Mouse (Mus musculus): Measurements from ENCODE around the gene Ddx23. TPM values are rescaled to one million over a fixed set of nuclear protein-coding genes. Genes with fewer than 3 reads are reported as not detected.

Ddx23 gene
- total RNA-seq, 2 experiments from 2014 or later, result 75.8 to 79.9 TPM

GRCm38 (mm10) chr15:98609331-98610130, 53.2 kb downstream of the Ddx23 start, which contains the start of gene Adcy6:
TSS of gene Adcy6 (minus strand) at chr15:98610076.
- peak; percentile 62 to 64 for DNase-seq (ENCODE audit: extremely low spot score in 1 of 2, low spot score in 1 of 2)

DNA sequence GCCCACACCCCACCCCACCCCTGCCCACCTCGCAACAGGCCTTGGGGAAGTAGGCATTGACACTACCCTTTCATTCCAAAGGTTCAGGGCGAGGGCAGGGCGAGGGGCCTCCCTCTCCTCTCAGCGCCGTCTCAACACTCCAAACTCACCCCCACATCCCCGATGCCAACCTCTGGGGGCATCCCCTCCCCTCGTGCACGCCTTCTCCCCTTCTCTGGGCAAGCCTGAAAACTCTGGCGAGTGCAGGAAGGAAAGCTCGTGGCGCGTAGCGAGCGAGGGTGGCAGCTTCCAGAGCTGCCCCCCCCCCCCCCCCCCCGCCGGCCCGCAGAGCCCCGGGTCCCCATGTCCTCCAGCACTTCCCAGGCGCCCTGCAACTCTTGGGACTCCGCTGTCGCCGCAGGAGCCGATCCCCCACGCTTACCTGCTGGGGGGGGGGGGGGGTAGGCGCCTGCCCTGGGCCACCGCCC, 53.9 kb downstream of the Ddx23 start:
- DNase-seq (ENCODE audit: extremely low spot score in 1 of 2, low spot score in 1 of 2), result no peak

- no peak for DNase-seq (ENCODE audit: extremely low spot score in 1 of 2, low spot score in 1 of 2)
These were observed 54.5 kb downstream of the Ddx23 start for GRCm38 (mm10) chr15:98608058-98608783.

DNA sequence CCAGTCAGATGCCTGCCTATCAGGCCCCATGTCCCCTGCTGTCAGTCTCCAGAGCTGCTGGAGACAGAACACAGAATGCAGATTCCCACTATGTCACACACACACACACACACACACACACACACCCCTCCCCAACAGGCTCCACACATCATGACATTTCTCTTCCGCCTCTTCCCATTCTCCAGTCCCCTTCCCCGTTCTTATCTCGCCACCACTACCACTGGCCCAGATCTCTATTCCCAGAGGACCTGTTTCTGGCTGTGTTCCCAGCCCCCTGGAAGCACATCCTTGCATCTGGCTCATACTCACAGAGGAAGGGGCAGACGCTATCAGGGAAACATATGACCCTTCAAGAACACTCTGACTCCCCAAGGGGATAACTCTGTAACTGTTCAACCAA, 55.1 kb downstream of the Ddx23 start:
- DNase-seq (ENCODE audit: extremely low spot score in 1 of 2, low spot score in 1 of 2), result no peak

GRCm38 (mm10) chr15:98606739-98607138, 56.0 kb downstream of the Ddx23 start:
- DNase-seq (ENCODE audit: extremely low spot score in 1 of 2, low spot score in 1 of 2), result no peak

DNA sequence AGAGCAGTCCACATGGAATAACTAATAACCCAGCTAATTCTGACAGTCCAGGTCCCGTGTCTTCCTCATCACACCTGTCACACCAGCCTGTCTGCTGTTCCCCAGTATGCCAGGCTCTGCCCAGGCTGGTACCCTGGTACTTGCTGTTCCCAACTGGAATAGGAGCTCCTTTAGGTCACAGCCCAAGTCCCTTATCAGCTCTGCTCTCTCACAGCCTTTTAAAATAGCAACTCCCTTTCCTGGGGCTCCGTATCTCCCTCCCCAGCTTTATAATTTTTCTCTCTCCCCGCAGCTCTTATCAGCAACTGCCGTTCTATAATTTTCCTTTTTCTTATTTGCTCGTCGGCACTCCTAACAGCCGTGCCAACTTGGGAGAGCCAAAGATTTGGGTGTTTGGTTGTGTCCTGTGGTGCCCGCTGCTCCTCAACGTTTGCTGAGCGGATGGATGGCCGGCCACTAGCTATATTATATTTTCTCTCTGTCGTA, 56.6 kb downstream of the Ddx23 start:
- no peak for DNase-seq (ENCODE audit: extremely low spot score in 1 of 2, low spot score in 1 of 2)

DNA sequence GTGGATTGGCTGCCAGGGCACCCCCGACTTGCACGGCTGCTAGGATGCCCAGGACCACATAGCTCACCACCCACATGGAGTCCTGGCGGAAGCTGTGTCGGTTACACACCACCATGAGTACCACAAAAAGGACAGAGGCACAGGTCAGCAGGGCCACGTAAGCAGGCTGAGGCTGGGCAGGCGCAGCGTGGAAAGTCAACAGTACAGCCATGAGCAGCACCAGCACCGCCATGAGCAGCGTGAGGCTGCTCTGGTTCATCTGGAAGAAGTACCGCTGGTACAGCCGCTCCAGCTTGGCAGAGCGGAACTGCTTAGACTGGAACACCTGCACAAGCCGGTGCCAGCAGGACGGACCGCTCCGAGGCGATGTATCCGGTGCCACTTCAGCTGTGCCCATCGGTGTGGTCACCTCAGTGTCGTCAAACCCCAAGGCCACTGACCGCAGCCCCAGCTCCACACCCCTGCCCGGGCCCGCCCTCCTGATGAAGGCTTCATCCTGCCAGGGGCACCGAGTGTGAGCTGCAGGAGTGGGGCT, 58.6 kb downstream of the Ddx23 start:
- DNase-seq (ENCODE audit: extremely low spot score in 1 of 2, low spot score in 1 of 2), result no peak

- DNase-seq (ENCODE audit: extremely low spot score in 1 of 2, low spot score in 1 of 2), result no peak
These were observed 59.7 kb downstream of the Ddx23 start for GRCm38 (mm10) chr15:98602921-98603458.

DNA sequence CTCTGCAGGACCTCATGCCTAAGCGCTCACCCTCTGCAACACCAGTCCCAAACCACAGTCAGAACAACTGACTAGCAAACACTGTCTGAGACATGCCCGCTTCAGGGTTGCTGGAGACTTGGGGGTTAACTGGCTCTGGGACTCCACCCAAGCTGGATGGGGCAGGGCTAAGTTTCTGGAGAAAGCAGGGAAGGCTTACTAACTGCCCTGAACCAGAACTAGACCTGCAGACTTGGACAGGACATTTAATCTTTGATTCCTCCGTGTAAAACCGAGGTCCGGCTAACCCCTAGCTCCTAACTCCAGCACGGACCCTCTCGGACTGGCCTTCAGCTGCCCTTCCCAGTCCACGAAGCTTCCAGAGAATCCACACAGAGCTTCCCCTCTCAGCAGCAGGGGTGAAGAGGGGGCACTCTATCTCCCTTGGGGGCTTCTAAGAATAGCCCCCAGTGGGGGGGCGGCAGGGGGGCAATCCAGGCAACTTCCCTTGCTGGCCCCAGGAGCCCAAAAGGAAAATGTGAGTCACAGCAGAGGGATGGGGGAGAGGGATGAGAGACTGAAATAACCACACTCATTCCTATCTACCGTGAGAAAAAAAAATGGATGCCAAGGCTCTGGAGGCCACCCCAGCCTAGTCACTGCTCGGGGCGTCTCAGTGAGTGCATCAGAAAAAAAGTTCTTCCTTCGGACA, 60.4 kb downstream of the Ddx23 start:
- DNase-seq (ENCODE audit: extremely low spot score in 1 of 2, low spot score in 1 of 2), result no peak

DNA sequence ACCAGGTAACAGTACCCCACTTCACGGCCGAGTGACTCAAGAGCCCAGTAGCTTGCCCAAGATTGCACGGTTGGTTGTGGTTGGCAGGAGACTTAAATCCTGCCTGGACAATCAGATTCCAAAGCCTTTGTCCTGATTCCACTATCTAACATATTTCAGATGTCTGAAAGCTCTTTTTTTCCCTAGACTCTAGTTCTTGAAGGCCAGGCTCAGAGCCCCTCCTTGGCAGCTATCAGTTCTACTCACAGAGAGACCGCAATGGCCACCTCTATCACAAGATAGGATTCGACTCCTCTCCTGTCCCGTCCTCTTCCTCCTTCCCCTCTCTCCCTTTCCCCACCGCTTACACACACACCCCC, 60.9 kb downstream of the Ddx23 start:
- DNase-seq (ENCODE audit: extremely low spot score in 1 of 2, low spot score in 1 of 2), result no peak

- no peak for DNase-seq (ENCODE audit: extremely low spot score in 1 of 2, low spot score in 1 of 2)
These were observed 62.5 kb downstream of the Ddx23 start for GRCm38 (mm10) chr15:98600036-98600709.

- DNase-seq (ENCODE audit: extremely low spot score in 1 of 2, low spot score in 1 of 2), result no peak
These were observed 66.1 kb downstream of the Ddx23 start for GRCm38 (mm10) chr15:98596609-98597008.

Other genes starting within 250 kb of the Ddx23 start
- not detected for gene Olfr282, start 231.7 kb downstream of the Ddx23 start, total RNA-seq (2021)
- gene Olfr281, start 210.3 kb downstream of the Ddx23 start, total RNA-seq (2021), result not detected
- not detected for gene OR5BS1P, start 193.0 kb downstream of the Ddx23 start, total RNA-seq (2021)
- gene Lalba, start 180.2 kb downstream of the Ddx23 start, total RNA-seq (2021), result not detected
- gene Olfr279, start 170.5 kb downstream of the Ddx23 start, total RNA-seq (2021), result under 1 TPM; 0.07 to 0.16 TPM
- 10 to 100 TPM; 59.5 to 59.7 TPM for gene Kansl2, start 128.6 kb downstream of the Ddx23 start, total RNA-seq (2021)
- 10 to 100 TPM; 40.1 to 45.0 TPM for gene Ccnt1, start 92.0 kb downstream of the Ddx23 start, total RNA-seq (2021)
- under 1 TPM in 1 of 2 experiments, not detected in 1; 0.73 TPM for gene 4930415O20Rik, start 91.9 kb downstream of the Ddx23 start, total RNA-seq (2021)
- 10 to 100 TPM; 45.1 to 45.8 TPM for gene Adcy6, start 52.8 kb downstream of the Ddx23 start, total RNA-seq (2021)
- gene Cacnb3, start 32.1 kb downstream of the Ddx23 start, total RNA-seq (2021), result 100 to 1,000 TPM; 189 to 209 TPM
- gene Rnd1, start 14.6 kb upstream of the Ddx23 start, total RNA-seq (2021), result 1 to 10 TPM; 8.3 to 9.4 TPM
- 10 to 100 TPM in 1 of 2 experiments, 1 to 10 TPM in 1; 9.0 to 11.1 TPM for gene Ccdc65, start 45.3 kb upstream of the Ddx23 start, total RNA-seq (2021)
- gene Fkbp11, start 65.3 kb upstream of the Ddx23 start, total RNA-seq (2021), result 1 to 10 TPM; 1.0 to 1.5 TPM
- 100 to 1,000 TPM; 759 to 832 TPM for gene Arf3, start 100.3 kb upstream of the Ddx23 start, total RNA-seq (2021)
- under 1 TPM; 0.31 to 0.37 TPM for gene Wnt10b, start 115.3 kb upstream of the Ddx23 start, total RNA-seq (2021)
- not detected for gene Wnt1, start 127.0 kb upstream of the Ddx23 start, total RNA-seq (2021)
- gene Ddn, start 146.6 kb upstream of the Ddx23 start, total RNA-seq (2021), result 1,000 to 10,000 TPM; 1,586 to 1,599 TPM
- gene Prkag1, start 168.6 kb upstream of the Ddx23 start, total RNA-seq (2021), result 10 to 100 TPM; 51.2 to 51.3 TPM
- 100 to 1,000 TPM in 1 of 2 experiments, 10 to 100 TPM in 1; 65.4 to 102 TPM for gene Kmt2d, start 208.3 kb upstream of the Ddx23 start, total RNA-seq (2021)
- gene Rhebl1, start 231.6 kb upstream of the Ddx23 start, total RNA-seq (2021), result 1 to 10 TPM; 4.7 to 7.7 TPM
- under 1 TPM; 0.17 to 0.19 TPM for gene Dhh, start 235.6 kb upstream of the Ddx23 start, total RNA-seq (2021)

All from layer of hippocampus, postnatal 25 days (tissue).